Mouse (Mus musculus): Measurements from ENCODE around the gene Chd2.

Gene Chd2

DNA sequence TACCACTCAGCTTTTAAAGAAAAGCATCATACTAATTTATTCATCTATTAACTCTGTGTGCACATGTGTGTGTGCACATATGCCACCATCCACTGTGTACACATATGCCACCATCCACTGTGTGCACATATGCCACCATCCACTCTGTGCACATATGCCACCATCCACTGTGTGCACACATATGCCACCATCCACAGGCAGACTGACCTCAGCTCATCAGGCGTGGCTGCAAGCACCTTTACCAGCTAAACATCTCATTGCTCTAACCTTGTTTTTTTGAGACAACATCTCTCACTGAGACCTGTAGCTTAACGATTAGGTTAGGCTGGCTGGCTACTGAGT, 107.3 kb downstream of the Chd2 start:
- DNase-seq: no peak

DNA sequence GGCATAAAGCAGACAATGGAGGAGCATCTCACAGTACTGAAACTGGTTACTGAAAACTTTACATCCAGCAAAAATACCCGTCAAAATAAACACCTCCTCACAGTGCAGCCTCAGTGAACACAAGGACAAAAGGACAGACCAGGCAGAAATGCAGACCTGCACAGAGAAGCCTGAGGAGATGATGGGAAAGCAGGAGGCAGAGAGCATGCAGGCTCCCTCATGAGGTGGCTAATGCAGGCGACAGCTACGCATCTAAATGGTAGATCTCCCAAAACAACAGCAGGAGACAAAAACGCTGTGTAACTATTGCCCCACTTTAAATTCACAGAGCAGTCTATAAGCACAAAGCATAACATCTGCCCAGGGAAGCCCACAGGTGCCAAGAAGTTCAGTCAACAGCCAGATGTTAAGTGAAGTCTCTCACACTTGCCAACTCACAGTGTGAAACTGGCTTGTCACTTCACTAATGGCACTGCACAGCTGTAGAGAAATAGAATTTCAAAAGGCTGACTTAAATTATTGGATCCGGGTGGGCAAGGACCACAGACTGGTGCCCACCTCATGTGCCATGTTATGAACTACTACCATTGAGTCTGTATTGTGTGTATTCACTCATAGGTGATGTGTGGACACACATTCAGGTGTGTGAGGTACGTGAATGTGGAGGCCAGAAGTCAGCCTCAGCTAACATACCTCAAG, 107.8 kb downstream of the Chd2 start:
- no peak for DNase-seq

DNA sequence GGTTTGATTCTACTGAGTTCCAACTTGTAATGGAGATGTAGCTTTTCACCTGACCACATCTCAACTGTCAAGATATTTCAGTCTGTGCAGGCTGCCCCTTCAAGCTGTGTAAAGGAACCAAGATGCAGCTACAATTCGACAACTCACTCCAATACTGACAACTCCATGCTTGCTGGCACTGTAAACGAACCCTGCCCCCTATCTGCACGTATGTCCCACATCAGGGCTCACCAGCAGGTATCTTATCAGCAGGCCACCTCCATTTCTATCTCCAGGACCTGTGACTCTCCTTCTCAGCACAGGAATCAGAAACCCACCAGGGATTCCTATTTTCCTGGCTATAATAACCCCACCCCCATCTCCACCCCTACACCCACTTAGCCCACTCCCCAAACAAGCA, 113.1 kb downstream of the Chd2 start:
- DNase-seq: no peak

DNA sequence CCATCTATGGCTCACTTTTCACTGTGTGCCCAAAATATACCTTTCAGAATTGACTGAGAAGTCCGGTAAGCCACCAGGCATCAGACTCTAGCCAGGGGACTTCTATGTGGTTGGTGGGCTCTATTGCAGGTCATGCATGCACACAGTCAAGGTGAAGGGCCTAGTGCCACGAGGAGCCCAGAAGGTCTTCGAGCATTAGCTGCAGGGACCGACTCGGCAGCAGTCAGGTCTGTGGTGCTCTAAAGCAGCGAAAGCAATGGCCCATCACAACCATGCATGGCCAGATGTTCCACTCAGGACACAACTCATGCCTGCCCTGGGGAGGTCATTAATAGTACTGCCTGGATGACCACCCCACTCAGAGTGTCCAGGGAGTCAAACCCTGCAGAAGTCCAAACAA, 113.8 kb downstream of the Chd2 start:
- DNase-seq: no peak

DNA sequence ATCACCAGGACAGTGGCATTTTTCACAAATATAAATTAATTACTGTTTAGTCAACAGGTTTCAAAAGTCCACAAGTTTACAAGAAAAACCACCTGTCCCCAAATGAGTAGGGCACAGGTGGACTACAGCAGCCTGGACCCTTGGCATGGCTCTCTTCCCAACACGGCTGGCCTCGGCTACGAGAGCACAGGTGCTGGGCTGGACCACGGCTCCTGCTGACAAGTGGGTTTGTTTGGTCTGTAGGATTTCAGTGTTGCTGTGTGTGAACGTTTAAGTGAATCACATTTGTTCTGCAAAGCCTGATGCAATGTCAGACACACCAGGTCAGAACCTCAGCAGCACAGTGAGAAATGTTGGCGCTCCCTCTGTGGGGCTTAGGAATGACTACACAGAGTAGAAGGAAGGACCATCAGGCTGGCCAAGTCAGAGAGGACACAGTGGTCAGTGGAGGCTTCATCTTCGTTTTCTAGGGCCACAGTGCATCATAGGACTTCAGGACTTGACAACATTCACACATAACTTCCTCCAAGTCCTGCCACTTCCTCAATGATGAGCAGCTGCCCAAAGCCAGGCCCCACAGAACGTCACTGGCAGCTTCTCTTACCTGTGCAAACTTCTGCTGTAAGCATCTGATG, 114.8 kb downstream of the Chd2 start:
- DNase-seq: no peak

DNA sequence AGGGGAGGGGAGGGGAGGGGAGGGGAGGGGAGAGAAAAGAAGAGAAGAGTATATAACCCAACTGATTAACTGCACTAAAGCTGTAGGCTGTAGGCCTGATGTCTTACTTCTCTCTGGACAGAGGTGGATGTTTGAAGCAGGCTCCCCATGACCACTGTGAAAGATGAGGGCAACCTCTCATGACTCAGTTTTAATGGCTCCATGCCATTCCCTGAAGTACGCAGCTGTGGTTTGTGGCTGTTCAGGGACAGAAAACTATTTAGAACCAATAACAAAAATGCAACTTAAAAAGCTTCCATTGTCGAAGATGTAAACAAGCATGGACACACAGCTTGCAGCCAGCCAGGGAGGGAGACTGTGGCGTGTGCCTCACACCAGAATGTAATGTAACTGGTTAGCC, 115.4 kb downstream of the Chd2 start:
- no peak for DNase-seq

DNA sequence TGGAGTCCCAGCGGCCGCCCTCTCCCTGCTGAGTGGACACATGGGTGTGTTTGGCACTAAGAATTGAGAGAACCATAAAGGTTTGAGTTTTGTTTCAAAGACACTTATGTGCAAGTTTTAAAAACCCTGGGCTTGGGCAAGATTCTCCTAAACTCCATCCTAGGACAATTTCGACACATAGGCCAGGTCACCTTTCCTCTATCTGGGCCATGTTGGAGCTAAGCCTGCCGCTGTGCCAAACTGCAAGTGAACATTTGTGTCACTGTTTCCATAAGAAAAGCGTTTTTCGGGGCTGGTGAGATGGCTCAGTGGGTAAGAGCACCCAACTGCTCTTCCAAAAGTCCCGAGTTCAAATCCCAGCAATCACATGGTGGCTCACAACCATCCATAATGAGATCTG, 116.2 kb downstream of the Chd2 start:
- no peak for DNase-seq

DNA sequence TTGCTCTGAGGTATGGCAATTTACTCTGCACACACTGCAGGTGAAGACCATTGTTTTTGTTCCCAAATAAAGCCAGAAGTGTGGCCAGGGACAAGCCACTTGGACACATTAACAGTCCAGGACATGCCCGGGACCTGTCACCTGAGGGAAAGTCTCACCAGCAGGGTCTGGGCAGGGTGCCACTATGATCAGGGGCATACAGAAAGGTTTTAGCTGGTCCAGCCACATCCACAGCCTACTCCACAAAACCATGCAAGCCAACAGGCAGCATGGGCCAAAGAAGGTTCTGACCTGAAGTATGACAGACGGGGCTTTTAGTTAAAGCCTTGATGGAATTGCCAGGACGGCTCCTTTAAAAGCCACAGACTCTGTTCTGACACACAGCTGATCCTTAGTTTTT, 116.9 kb downstream of the Chd2 start:
- no peak for DNase-seq

DNA sequence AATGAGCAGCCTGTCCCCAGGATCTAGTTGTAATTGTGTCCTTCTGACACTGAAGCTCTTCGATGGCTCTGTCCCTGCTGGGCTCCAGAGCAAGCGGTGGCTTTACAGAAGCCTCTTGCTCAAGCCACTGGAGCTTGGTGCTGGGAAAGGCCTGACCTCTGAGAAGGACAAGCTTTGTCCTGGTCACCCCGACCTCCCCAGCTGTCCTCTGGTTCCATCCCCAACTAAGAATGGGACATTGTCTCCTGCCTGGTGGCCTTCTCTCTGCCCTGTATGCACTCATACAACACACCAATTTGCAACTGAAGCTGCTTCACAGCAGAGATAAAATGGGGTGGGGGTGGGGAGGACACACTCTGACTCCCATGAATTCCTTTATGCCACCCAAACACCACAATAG, 117.4 kb downstream of the Chd2 start:
- no peak for DNase-seq

DNA sequence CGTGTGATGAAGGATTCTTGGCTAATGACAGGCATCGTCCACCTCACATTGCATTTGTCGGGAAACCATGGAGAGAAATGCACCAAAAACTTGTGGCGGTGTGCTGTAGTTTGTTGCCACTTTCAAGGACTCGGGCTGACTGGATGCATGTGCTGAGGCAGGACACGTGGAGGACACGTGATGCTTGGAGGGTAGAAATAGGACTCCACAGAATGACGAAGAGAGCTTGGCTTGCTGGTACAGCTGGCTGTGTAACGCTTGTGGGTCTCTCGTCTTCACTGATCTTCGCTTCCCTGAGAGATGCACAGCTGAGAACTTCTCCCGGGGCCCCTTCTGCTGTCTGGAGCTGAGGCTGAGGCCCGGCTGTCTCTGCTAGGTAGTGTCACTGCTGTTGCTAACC, 118.4 kb downstream of the Chd2 start:
- no peak for DNase-seq

DNA sequence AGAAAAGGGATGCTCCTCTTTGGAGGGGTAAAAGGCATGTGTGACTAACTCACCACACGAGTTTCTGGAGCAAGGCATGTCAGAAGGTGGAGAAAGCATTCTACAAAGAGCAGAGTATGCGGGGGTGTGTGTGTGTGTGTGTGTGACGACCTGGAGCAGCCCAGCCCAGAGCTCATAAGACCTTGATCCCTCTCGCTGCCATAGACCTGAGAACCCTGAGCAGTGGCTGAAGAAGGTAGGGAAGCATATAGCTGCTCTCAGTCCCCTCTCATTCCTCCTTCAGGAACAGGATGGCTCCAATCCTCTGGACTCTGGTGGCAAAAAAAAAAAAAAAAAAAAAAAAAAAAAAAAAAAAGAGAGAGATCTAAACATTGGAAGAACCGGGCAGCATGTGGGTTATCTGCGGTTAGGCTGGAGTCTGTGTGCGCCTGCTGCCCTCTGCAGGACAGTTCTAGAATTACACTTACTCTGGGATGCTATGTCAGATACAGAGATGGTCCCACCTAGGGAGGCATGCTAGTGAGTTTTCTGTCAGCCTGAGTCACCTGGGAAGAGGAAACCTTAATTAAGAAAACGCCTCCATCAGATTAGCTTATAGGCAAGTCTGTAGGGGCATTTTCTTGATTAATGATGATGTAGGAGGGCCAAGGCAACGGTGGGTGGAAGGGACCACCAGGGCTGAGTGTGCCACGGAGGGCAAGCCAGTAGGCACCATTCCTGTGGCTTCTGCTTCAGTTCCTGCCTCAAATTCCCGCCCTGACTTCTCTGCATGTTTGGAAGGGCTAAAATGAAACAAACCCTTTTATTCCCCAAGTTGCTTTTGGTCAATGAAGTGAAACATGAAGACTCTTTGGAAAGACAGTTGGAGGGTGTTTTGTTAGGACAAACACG, 119.2 kb downstream of the Chd2 start:
- DNase-seq: peak in 1 of 2 experiments; percentile 31

DNA sequence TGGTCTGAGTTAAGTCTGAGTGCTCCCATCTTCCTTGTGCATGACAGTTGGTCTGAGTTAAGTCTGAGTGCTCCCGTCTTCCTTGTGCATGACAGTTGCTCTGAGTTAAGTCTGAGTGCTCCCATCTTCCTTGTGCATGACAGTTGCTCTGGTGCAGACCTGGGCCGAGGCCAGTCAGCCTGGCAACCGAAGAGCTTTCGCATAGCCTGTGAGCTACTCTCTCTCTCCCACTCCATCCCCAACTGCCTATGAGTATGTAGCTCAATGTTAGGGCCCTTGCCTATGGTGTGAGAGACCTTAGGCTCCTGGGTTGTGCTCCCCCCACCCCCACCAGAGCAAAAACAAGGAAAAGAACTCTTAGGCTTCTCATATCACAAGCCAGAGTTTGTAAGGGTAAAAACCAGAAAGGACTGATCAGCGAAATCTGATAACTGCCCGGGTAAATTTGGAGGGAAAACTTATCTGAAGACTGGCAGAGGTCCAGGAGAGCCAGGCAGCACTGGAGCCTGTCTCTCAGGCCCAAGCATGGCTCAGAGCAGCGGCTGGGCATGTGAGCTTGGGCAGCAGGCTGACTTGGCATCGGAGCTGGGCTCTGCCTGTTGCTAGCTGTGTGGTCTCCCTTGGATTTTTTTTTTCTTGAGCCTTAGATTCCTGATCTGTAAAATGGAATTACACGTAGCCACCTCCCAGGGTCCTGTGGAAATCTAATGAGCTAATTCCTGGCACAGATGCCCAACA, 120.2 kb downstream of the Chd2 start:
- no peak for DNase-seq

DNA sequence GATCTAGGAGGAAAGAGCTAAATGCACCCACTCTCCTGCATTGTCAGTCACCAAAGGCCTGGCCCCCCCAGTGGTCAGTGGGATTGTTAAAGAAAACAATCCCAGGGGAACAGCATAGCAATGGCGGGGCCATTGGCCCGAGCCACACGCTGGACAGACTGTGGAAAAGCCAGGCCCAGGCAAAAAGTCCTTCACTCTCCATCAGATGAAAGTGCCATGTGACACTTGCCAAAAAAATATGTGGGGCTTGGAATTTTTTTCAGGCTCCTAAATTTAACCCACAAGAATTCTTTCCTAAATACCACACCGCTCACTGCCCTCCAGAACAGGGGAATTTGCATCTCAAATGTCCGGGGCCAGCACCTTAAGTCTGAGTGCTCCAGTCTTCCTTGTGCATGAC, 120.8 kb downstream of the Chd2 start:
- DNase-seq: no peak

DNA sequence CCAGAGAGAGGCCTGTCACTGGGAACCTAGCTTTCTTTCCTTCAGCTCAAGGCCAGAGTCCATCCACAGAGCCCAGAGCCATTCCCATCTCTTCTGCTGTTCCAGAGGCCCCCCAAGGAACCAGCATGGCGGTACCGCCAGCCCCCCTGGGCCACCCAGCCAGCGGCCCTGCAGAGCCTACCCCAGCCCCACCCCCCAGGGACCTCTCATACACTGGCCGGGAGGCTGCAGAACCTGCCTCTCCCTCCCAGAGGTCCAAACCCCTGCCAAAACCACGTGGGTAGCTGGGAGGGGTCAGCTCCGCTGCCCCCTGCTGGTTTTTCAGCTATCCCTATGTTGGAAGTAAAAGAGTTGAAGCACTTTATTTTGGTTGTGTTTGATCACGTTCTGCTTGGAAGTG, 122.3 kb downstream of the Chd2 start:
- no peak for DNase-seq

DNA sequence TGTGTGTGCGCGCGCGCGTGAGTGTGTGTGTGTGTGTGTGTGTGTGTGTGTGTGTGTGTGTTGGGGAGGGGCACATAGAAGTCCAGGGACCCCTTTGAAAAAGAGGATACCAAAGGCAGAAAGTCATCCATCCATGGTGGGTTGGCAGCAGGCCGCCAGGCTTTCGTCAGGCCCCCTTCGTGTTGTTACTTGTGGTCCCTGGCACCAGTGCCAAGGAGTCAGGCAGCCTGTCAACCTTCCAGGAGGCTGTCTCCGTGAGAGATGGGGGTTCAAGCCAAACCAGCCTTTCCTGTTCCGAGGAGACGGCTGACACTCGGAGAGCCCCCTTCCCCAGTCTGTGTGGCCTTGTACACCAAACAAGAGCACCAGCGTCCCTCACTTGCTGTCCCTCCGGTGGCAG, 127.4 kb downstream of the Chd2 start:
- DNase-seq: no peak

DNA sequence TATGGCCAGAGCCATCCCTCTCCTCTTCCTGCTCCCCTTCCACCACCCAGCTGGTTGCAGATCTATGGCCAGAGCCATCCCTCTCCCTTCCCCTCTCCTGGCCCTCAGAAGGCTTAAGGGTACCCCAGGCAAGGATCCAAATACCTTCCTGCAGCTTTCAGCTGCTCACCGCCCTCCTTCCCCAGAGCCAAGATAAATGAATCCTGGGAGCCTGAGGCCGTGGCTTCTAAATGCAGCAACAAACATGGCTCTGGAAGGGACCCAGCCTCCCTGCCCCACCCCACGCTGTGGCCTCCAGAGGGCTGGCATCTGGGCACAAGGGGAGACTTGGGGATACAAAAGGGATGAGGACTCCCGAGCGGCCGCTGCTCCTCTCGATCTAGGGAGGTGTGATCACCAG, 129.2 kb downstream of the Chd2 start:
- no peak for DNase-seq

DNA sequence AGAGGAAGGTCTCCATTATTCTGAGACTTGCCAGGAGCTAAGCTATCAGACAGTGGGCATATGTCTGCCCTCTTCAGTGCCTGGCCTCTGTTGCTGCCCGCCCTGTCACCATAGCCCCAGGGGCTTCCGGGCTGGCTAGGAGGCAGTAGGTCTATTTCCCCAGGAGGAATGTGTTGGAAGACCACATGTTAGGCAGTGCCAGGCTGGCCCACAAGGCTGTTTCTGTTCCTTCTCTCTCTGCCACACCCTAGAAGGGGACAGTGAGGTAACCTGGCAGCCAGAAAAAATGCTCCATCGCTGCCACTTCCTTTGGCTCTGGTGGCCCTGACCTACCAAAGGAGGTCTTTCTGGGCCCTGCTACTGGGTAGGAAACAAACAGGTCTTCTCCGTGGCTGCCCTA, 129.6 kb downstream of the Chd2 start:
- DNase-seq: no peak

DNA sequence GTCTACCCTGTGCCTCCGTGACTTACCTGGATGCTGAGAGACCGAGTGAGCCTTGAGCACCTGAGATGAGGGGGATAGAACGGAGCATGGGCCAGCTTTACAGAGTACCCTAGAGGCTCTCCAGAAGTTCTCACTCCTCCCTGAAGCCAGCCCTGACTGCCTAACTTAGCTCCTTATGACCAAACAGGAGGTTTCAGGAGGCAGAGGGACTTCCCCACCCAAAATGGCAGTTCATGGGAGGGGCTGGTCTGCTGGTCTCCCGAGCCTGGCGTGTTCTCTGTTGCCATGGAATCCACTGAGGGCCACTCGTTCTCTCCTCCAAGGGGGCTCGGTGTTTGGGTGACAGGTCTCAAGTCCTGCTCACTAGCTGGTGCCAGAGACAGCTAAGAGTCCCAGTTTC, 130.1 kb downstream of the Chd2 start:
- DNase-seq: no peak

DNA sequence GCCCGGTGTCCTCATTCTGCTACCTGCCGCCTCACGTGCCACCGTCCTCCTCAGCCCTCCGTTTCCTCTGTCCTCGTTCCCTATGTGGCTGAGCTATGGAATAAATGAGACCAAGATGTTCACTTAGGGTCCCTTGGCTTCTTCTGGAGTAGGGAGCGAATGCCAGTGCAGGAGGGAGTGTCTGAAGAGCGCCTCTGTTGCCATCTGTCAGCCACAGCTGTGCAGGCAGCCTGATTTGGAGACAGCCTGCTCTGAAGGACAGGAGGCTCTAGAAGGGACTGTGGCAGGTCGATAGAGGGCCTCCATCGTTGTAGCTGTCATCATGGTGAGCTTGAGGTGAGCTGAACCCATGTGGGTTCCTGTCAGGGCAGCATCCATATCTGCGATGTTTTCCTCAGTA, 136.1 kb downstream of the Chd2 start:
- no peak for DNase-seq

DNA sequence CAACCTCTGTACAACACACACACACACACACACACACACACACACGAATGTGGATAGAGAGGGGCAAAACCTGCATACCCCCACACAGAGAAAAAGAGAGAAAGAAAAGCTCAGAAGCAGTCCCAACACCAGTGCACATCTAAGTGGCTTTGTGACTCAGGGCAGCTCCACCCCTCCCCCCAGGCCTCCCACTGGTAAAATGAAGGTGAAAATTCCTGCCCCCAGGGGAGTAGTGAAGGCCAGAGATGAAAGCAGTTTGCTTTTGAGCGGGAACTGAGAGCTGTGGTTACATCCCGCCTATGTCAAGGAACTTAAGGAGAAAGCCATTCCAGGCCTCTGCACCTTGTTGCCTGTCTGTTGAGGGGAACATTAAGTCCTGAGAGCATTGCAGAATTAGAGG, 138.1 kb downstream of the Chd2 start:
- DNase-seq: no peak

DNA sequence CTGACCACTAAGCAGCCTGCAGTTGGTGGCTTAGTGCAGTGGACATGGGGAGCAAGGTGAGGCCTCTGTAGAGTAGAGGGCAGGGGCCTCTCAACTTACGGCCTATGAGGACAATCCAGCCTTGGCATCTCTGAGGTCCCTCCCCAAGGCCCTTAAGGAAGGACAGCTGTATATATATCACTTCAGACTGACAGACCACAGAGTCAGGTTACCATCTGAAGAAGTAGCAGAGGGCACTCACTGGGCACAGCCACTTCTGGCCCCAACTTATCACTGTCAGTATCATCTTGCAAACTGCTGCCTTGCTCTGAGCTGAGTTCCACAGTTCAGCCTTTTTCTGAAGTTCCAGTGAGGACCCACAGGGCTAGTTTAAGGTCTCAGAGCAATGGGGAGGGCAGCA, 139.0 kb downstream of the Chd2 start:
- no peak for DNase-seq

DNA sequence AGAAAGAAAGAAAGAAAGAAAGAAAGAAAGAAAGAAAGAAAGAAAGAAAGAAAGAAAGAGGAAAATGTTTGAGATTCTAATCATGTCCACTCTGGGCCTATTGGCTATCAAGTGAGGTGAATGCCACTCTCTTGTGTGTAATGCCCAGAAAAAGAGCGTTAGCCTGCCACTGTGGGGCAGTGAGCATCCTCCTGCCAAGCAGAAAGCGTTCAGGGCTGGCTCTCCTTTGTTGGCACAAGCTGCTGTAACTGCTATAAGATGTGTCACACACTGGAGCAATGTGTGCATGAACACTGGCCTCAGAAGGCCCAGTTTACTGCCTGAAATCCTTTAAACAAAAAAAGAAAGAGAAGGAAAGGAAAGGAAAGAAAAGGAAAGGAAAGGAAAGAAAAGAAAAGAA, 139.5 kb downstream of the Chd2 start:
- DNase-seq: no peak
